Mouse (Mus musculus) stomach, embryonic 14.5 days (tissue): Measurements from ENCODE around the gene Cldn19. TPM values are rescaled to one million over a fixed set of nuclear protein-coding genes. Genes with fewer than 3 reads are reported as not detected.

ENCODE experiments used
- ATAC-seq: fragments of 200-750 bp; cut with Nextera tagmentation; 2 replicates; pipeline ENCODE4 v1.8.0; 2017; ENCODE audit warnings: low read depth, moderate TSS enrichment; ENCODE audit not compliant: insufficient number of reproducible peaks, insufficient read depth, low FRiP score
- H3K27ac ChIP-seq: fragments of 300-500 bp; sonication (generic); 2 replicates; pipeline ENCODE4 v1.5.1; 2014; ENCODE audit warnings: mild to moderate bottlenecking, low read length, moderate library complexity, mixed read lengths
- H3K27me3 ChIP-seq: fragments of 300-500 bp; sonication (generic); 2 replicates; pipeline ENCODE4 v1.6.1; 2014; ENCODE audit warnings: low read length, control low read depth, mixed read lengths; ENCODE audit not compliant: control insufficient read depth, insufficient read depth
- H3K36me3 ChIP-seq: fragments of 300-500 bp; sonication (generic); 2 replicates; pipeline ENCODE4 v1.6.1; 2014; ENCODE audit warnings: mild to moderate bottlenecking, control low read depth, low read length, moderate library complexity, mixed read lengths; ENCODE audit not compliant: control insufficient read depth, insufficient read depth
- H3K4me1 ChIP-seq: fragments of 300-500 bp; sonication (generic); 2 replicates; pipeline ENCODE4 v1.6.1; 2014; ENCODE audit warnings: low read length, control low read depth, mixed read lengths; ENCODE audit not compliant: control insufficient read depth, insufficient read depth
- H3K4me2 ChIP-seq: fragments of 300-500 bp; sonication (generic); replicated peaks from 2 replicates; pipeline ENCODE4 v1.6.1; 2014; ENCODE audit warnings: low read depth, low read length, control low read depth
- H3K4me3 ChIP-seq: fragments of 300-500 bp; sonication (generic); 2 replicates; pipeline ENCODE4 v1.5.1; 2014; ENCODE audit warnings: low read depth, low read length, control low read depth
- H3K9ac ChIP-seq: fragments of 300-500 bp; sonication (generic); replicated peaks from 2 replicates; pipeline ENCODE4 v1.6.1; 2014; ENCODE audit warnings: low read depth, mild to moderate bottlenecking, control low read depth, low read length, moderate library complexity, mixed read lengths
- H3K9me3 ChIP-seq: fragments of 300-500 bp; sonication (generic); 2 replicates; pipeline ENCODE4 v1.6.1; 2016; ENCODE audit warnings: low read depth, low read length, control low read depth; ENCODE audit not compliant: control insufficient read depth
- WGBS: fragments of 180-500 bp; shearing (Covaris S2); extraction: QIAGEN DNeasy Blood & Tissue Kit; methylation state at CpG from one replicate; pipeline ENCODE4 v1.1.7; 2014; 5-methylcytosine and 5-hydroxymethylcytosine counted together
- polyA plus RNA-seq: library from polyadenylated mRNA; unstranded; fragments of >200 nt; fragmentation: Nextera tagmentation; extraction: Ambion mirVana; gene quantifications from 2 replicates; pipeline ENCODE4 v1.2.1, GENCODE M21; 2014

Gene Cldn19
- polyA plus RNA-seq, 1 experiment from 2014 or later: not detected

DNA sequence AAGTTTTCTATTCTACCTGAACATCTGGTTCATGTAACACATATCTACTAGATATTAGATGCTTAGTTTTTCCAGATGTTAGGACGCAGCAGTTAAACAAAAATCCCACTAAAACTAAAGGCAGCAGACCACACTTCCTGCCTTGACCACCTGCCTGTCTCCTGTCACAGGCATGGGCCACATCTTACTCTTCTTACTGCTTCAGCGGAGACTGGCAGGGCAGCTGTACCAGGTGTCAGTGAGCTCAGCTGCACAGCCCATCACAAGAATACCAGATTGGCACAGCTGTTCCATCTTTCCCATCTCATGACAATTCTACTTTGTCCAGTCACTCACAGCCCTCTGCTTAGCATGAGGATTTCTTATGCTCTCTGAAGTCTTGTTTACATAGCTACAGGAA lies 42.1 kb downstream of the Cldn19 start:
- ATAC-seq: no peak
- 54% methylated on average over 2 of the region's 2 CpGs for WGBS
- Histone ChIP-seq H3K4me1 (peaks cover 5% of the 10 kb centered on the region; the same call in 1 of the 2 replicates), H3K36me3 (no peaks in the 10 kb centered on the region; the same call in 1 of the 2 replicates), H3K4me2 (no peak overlapping the region), H3K27ac (no peak overlapping the region), H3K9ac (no peak overlapping the region), H3K9me3 (no peaks in the 10 kb centered on the region), H3K4me3 (no peak overlapping the region), H3K27me3 (no peaks in the 10 kb centered on the region)

- H3K27ac ChIP-seq: no peak overlapping the region
- H3K9ac ChIP-seq: no peak overlapping the region
- no peak for ATAC-seq
- WGBS: 89% methylated on average over 3 of the region's 3 CpGs
- no peaks in the 10 kb centered on the region; the same call in 1 of the 2 replicates for H3K36me3 ChIP-seq
- H3K27me3 ChIP-seq: no peaks in the 10 kb centered on the region
- no peaks in the 10 kb centered on the region for H3K9me3 ChIP-seq
- H3K4me1 ChIP-seq: no peaks in the 10 kb centered on the region
- H3K4me3 ChIP-seq: no peak overlapping the region
- no peak overlapping the region for H3K4me2 ChIP-seq
Measured at GRCm38 (mm10) chr4:119300761-119301160, 45.5 kb downstream of the Cldn19 start.

DNA sequence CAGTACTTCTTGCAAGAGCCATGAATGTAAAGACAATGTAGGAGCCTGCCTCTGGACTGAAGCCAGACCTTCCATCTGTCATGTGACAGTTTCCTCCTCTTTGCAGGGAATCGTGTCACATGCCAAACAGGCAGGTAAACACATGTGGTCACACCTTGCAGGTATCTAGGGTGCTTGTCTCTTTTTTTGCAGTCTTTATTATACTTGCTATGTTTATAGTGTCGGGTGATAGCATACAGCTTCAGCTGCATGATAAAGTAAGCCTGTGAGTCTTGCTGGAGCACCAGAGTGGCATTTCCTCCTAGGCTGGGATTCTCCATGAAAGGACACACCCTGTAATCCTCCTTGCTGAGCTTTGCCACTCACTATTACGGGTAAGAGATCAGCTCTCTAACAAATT lies 46.6 kb downstream of the Cldn19 start:
- no peak overlapping the region for H3K4me3 ChIP-seq
- H3K36me3 ChIP-seq: peaks cover 2% of the 10 kb centered on the region
- ATAC-seq: no peak
- 77% methylated on average over 3 of the region's 3 CpGs for WGBS
- H3K4me1 ChIP-seq: no peaks in the 10 kb centered on the region
- no peak overlapping the region for H3K4me2 ChIP-seq
- no peak overlapping the region for H3K9ac ChIP-seq
- no peak overlapping the region for H3K27ac ChIP-seq
- no peaks in the 10 kb centered on the region for H3K9me3 ChIP-seq
- H3K27me3 ChIP-seq: no peaks in the 10 kb centered on the region

DNA sequence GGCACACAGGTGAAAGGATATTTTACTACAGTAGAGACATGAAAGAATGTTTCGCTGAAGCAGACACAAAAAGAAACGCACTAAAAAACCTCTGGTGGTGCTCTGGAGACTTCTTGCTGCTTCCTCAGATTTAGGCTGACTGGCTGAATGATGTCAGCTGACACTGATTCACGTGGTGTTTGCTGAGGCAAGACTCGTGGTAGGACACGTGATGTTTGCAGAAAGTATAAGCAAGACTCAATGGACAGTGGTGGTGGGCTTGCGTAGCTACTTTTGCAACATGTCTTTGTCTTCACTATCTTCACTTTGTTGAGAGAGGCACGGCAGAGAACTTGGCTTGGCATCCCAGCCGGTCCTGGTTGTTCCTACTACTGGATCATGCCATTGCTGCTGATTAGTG lies 48.1 kb downstream of the Cldn19 start:
- ATAC-seq: no peak
- H3K4me3 ChIP-seq: no peak overlapping the region
- H3K27ac ChIP-seq: no peak overlapping the region
- H3K4me1 ChIP-seq: no peaks in the 10 kb centered on the region
- peaks cover 16% of the 10 kb centered on the region for H3K36me3 ChIP-seq
- H3K4me2 ChIP-seq: no peak overlapping the region
- H3K27me3 ChIP-seq: no peaks in the 10 kb centered on the region
- H3K9me3 ChIP-seq: no peaks in the 10 kb centered on the region
- H3K9ac ChIP-seq: no peak overlapping the region
- 85% methylated on average over 8 of the region's 8 CpGs for whole genome bisulfite sequencing

DNA sequence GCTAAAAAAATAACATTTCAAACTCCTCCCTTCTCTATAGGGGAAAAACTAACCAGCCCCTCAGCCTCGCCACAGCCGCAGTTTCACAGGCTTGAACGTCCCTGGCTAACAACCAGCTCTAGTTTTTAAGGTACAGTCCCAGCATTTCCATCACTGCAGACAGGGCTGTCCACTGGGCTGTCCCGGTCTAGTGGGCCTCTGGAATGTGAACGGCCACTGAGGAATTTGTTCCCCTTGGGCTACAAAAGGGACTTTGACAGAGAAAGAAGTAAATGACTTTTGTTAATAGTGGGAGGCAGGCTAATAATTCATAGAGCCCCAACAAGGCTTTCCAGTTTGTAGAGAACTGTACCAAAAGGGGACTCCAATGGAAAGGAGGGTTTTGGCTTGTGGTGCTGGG lies 50.2 kb downstream of the Cldn19 start:
- Histone ChIP-seq H3K27ac (no peak overlapping the region), H3K4me3 (no peak overlapping the region), H3K9me3 (no peaks in the 10 kb centered on the region), H3K4me2 (no peak overlapping the region), H3K27me3 (no peaks in the 10 kb centered on the region), H3K4me1 (no peaks in the 10 kb centered on the region), H3K36me3 (peaks cover 21% of the 10 kb centered on the region), H3K9ac (no peak overlapping the region)
- 79% methylated on average over 5 of the region's 5 CpGs for WGBS
- ATAC-seq: no peak

Other genes with a start within 250 kb of the Cldn19 start
- gene Slc2a1, start 146.7 kb upstream of the Cldn19 start, polyA plus RNA-seq: 120 and 139 TPM in 2 replicates
- 7.0 and 8.5 TPM in 2 replicates for gene Zfp691, start 81.2 kb upstream of the Cldn19 start, polyA plus RNA-seq
- gene Ermap, start 65.4 kb upstream of the Cldn19 start, polyA plus RNA-seq: 1.1 and 1.5 TPM in 2 replicates
- 150 and 155 TPM in 2 replicates for gene Svbp, start 60.1 kb upstream of the Cldn19 start, polyA plus RNA-seq
- not detected in 2 replicates for gene Tmem269, start 37.2 kb upstream of the Cldn19 start, polyA plus RNA-seq
- 24.0 and 29.7 TPM in 2 replicates for gene AU022252, start 22.7 kb upstream of the Cldn19 start, polyA plus RNA-seq
- gene P3h1, start 22.5 kb upstream of the Cldn19 start, polyA plus RNA-seq: 45.0 and 46.3 TPM in 2 replicates
- gene Ybx1, start 39.2 kb downstream of the Cldn19 start, polyA plus RNA-seq: 626 and 684 TPM in 2 replicates
- gene Ppih, start 65.1 kb downstream of the Cldn19 start, polyA plus RNA-seq: 91.7 and 93.7 TPM in 2 replicates
- 3.5 and 7.3 TPM in 2 replicates for gene Ccdc30, start 160.1 kb downstream of the Cldn19 start, polyA plus RNA-seq
- gene Ppcs, start 167.0 kb downstream of the Cldn19 start, polyA plus RNA-seq: 31.9 and 33.7 TPM in 2 replicates
- not detected in 2 replicates for gene Zmynd12, start 167.4 kb downstream of the Cldn19 start, polyA plus RNA-seq
- 1.8 and 2.0 TPM in 2 replicates for gene Rimkla, start 237.2 kb downstream of the Cldn19 start, polyA plus RNA-seq